Mouse (Mus musculus) limb, embryonic 11.5 days (tissue): ENCODE results near the gene Pou1f1. TPM values are rescaled to one million over a fixed set of nuclear protein-coding genes. Genes with fewer than 3 reads are reported as not detected.

ENCODE experiments used
- ATAC-seq: fragments of 200-750 bp; cut with Nextera tagmentation; 2 replicates; pipeline ENCODE4 v1.8.0; 2017; ENCODE audit warnings: low read depth; ENCODE audit not compliant: insufficient number of reproducible peaks, low FRiP score, low TSS enrichment
- DNase-seq: peaks from one replicate; pipeline ENCODE4 v3.0.0-alpha.2; 2015; ENCODE audit warnings: low spot score
- H3K27ac ChIP-seq: fragments of 300-500 bp; sonication (generic); replicated peaks from 2 replicates; pipeline ENCODE4 v1.5.1; 2014; ENCODE audit warnings: low read depth, mild to moderate bottlenecking, low read length
- H3K27me3 ChIP-seq: fragments of 300-500 bp; sonication (generic); 2 replicates; pipeline ENCODE4 v1.6.1; 2014; ENCODE audit warnings: mild to moderate bottlenecking, low read length, mixed read lengths; ENCODE audit not compliant: control insufficient read depth, insufficient read depth
- H3K36me3 ChIP-seq: fragments of 300-500 bp; sonication (generic); 2 replicates; pipeline ENCODE4 v1.6.1; 2014; ENCODE audit warnings: mild to moderate bottlenecking, low read length, moderate library complexity, mixed read lengths; ENCODE audit not compliant: control insufficient read depth, insufficient read depth
- H3K4me1 ChIP-seq: fragments of 300-500 bp; sonication (generic); 2 replicates; pipeline ENCODE4 v1.6.1; 2014; ENCODE audit warnings: low read length, mixed read lengths; ENCODE audit not compliant: control insufficient read depth, insufficient read depth
- H3K4me2 ChIP-seq: fragments of 300-500 bp; sonication (generic); 2 replicates; pipeline ENCODE4 v1.6.1; 2014; ENCODE audit warnings: low read depth, mild to moderate bottlenecking, moderate library complexity; ENCODE audit not compliant: severe bottlenecking
- H3K4me3 ChIP-seq: fragments of 300-500 bp; sonication (generic); 2 replicates; pipeline ENCODE4 v1.5.1; 2014; ENCODE audit warnings: low read depth, low read length
- H3K9ac ChIP-seq: fragments of 300-500 bp; sonication (generic); 2 replicates; pipeline ENCODE4 v1.6.1; 2014; ENCODE audit warnings: mild to moderate bottlenecking, low read length
- H3K9me3 ChIP-seq: fragments of 300-500 bp; sonication (generic); 2 replicates; pipeline ENCODE4 v1.6.1; 2016; ENCODE audit warnings: low read length; ENCODE audit not compliant: control insufficient read depth
- WGBS: fragments of 180-500 bp; shearing (Covaris S2); extraction: QIAGEN DNeasy Blood & Tissue Kit; methylation state at CpG from one replicate; pipeline ENCODE4 v1.1.7; 2014; 5-methylcytosine and 5-hydroxymethylcytosine counted together
- polyA plus RNA-seq: library from polyadenylated mRNA; unstranded; fragments of >200 nt; fragmentation: Nextera tagmentation; extraction: Ambion mirVana; gene quantifications from 2 replicates; pipeline ENCODE4 v1.2.1, GENCODE M21; 2014

The Pou1f1 gene
- polyA plus RNA-seq, 1 experiment from 2014 or later, result not detected

DNA sequence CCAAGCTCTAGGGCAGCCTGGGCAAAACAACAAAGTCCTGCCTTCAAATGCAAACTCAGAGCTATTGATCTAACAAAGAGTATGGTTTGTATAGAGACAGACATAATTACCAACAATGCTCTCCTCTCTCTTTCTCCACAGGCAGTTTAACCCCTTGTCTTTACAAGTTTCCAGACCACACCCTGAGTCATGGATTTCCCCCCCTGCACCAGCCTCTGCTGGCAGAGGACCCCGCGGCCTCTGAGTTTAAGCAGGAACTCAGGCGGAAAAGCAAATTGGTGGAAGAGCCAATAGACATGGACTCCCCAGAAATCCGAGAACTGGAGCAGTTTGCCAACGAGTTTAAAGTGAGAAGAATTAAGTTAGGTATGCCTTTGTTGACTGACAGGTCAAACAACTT lies 9.3 kb downstream of the Pou1f1 start:
- Histone ChIP-seq H3K27me3 (no peaks in the 10 kb centered on the region), H3K9me3 (no peaks in the 10 kb centered on the region), H3K4me1 (no peaks in the 10 kb centered on the region), H3K4me3 (no peak overlapping the region), H3K9ac (no peak overlapping the region), H3K27ac (no peak overlapping the region), H3K4me2 (no peak overlapping the region), H3K36me3 (no peaks in the 10 kb centered on the region)
- 27% methylated on average over 5 of the region's 5 CpGs for WGBS
- no peak for ATAC-seq
- no peak for DNase-seq

DNA sequence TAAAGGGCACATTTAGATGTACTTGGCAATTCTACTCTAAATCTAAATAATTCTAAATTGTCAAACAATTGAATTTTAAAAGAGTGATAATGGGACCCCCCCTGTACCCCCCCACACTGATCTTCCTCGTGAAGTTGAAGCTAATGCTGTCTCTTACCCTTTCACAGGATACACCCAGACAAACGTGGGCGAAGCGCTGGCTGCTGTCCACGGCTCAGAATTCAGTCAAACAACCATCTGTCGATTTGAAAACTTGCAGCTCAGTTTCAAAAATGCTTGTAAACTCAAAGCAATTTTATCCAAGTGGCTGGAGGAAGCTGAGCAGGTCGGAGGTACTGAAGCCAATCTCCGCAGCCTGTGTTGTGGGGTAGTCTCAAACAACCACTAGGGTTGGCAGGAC lies 11.4 kb downstream of the Pou1f1 start:
- Histone ChIP-seq H3K27me3 (no peaks in the 10 kb centered on the region), H3K4me1 (no peaks in the 10 kb centered on the region), H3K36me3 (no peaks in the 10 kb centered on the region), H3K9ac (no peak overlapping the region), H3K4me3 (no peak overlapping the region), H3K9me3 (no peaks in the 10 kb centered on the region), H3K4me2 (no peak overlapping the region), H3K27ac (no peak overlapping the region)
- 71% methylated on average over 8 of the region's 8 CpGs for WGBS
- DNase-seq (no peak), ATAC-seq (no peak)

DNA sequence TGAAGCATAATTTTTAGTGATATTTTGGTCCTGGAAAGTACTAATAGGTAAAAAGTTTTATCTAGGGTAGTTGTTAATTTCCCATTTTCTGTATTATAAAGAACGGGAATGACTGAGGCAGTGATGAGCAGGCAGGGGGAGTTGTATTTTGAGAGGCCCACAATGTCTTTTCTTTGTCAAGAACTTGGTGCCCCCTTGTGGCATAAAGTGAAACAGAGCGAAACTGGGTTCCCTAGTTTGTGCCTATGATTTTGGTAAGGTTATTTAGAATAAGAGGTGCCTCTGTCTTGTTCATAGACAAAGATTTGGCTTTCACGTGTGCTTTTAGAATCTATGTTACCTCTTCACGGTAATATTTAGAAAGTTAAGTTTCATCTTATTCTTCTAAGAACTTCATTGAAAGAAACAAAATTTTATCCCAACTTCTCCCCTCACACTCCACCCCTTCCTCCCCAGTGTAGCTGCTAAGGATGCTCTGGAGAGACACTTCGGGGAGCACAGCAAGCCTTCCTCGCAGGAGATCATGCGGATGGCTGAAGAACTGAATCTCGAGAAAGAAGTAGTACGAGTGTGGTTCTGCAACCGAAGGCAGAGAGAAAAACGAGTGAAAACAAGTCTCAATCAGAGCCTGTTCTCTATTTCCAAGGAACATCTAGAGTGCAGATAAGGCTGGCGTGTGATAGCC lies 13.1 kb downstream of the Pou1f1 start:
- H3K4me2 ChIP-seq, result no peak overlapping the region
- no peaks in the 10 kb centered on the region for H3K27me3 ChIP-seq
- DNase-seq, result peak; percentile 70
- no peak overlapping the region for H3K4me3 ChIP-seq
- H3K9me3 ChIP-seq, result no peaks in the 10 kb centered on the region
- WGBS, result 35% methylated on average over 12 of the region's 12 CpGs
- H3K4me1 ChIP-seq, result no peaks in the 10 kb centered on the region
- H3K36me3 ChIP-seq, result no peaks in the 10 kb centered on the region
- H3K9ac ChIP-seq, result no peak overlapping the region
- no peak overlapping the region for H3K27ac ChIP-seq
- ATAC-seq, result no peak

- no peaks in the 10 kb centered on the region for H3K4me1 ChIP-seq
- 90% methylated on average over 11 of the region's 11 CpGs for WGBS
- no peak overlapping the region for H3K9ac ChIP-seq
- no peak overlapping the region for H3K27ac ChIP-seq
- no peaks in the 10 kb centered on the region for H3K27me3 ChIP-seq
- ATAC-seq, result no peak
- H3K36me3 ChIP-seq, result peaks cover 3% of the 10 kb centered on the region; the same call in 1 of the 2 replicates
- no peak for DNase-seq
- H3K4me2 ChIP-seq, result no peak overlapping the region
- H3K4me3 ChIP-seq, result no peak overlapping the region
- H3K9me3 ChIP-seq, result no peaks in the 10 kb centered on the region
Measured at GRCm38 (mm10) chr16:65543676-65544293, 23.5 kb downstream of the Pou1f1 start.

- Histone ChIP-seq H3K9me3 (no peaks in the 10 kb centered on the region), H3K4me1 (no peaks in the 10 kb centered on the region), H3K9ac (no peak overlapping the region), H3K27ac (no peak overlapping the region), H3K4me3 (no peak overlapping the region), H3K4me2 (no peak overlapping the region), H3K27me3 (no peaks in the 10 kb centered on the region), H3K36me3 (no peaks in the 10 kb centered on the region)
- WGBS, result 93% methylated on average over 7 of the region's 7 CpGs
- DNase-seq (no peak), ATAC-seq (no peak)
Measured at GRCm38 (mm10) chr16:65548960-65549359, 28.6 kb downstream of the Pou1f1 start.

DNA sequence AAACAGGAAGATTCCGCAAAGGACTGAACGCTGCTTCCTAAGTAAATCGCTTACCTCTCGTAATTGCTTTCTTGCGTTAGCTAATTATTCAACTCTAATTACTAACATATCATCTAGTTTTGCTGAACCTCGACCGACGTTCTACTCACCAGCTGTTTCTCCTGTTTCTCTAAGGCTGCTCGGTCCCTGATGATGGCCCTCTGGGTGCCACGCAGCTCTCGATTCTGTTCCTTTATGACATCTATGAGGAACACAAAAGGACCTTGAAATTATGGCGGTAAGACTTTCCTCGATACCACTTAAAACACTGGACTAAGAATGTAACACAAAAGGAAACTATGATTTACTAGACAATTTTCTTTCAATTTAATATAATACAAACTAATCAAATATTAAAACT lies 30.5 kb downstream of the Pou1f1 start:
- Histone ChIP-seq H3K36me3 (no peaks in the 10 kb centered on the region), H3K9ac (no peak overlapping the region), H3K4me1 (no peaks in the 10 kb centered on the region), H3K4me3 (no peak overlapping the region), H3K27me3 (no peaks in the 10 kb centered on the region), H3K9me3 (no peaks in the 10 kb centered on the region), H3K27ac (no peak overlapping the region), H3K4me2 (no peak overlapping the region)
- no peak for DNase-seq
- no peak for ATAC-seq
- WGBS, result 71% methylated on average over 13 of the region's 13 CpGs

DNA sequence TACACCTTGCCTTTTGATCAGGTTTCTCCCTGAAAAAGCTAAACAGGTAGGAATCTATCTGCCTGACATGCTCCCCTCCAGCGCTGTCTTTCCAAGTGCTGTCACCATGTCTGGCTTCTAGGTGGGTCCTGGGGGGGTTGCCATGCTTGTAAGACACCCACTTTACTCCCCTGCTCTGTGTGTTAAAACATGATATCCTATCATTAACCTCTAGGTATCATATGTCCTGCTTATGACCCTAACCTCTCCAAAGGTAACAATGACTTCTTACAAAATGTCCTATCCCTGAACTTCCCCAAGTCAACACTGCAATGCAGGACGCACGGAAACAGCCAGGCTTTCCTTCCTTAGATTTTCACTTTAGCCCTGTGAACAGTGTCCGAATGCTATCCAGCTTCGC lies 34.0 kb downstream of the Pou1f1 start:
- Histone ChIP-seq H3K36me3 (no peaks in the 10 kb centered on the region), H3K27me3 (no peaks in the 10 kb centered on the region), H3K27ac (no peak overlapping the region), H3K9me3 (no peaks in the 10 kb centered on the region), H3K4me1 (no peaks in the 10 kb centered on the region), H3K4me3 (no peak overlapping the region), H3K4me2 (no peak overlapping the region), H3K9ac (no peak overlapping the region)
- WGBS, result 88% methylated on average over 5 of the region's 5 CpGs
- DNase-seq (no peak), ATAC-seq (no peak)

- no peak overlapping the region for H3K27ac ChIP-seq
- 82% methylated on average over 5 of the region's 5 CpGs for WGBS
Measured at GRCm38 (mm10) chr16:65557369-65557768, 37.1 kb downstream of the Pou1f1 start.

GRCm38 (mm10) chr16:65559591-65559990 lies 39.3 kb downstream of the Pou1f1 start:
- H3K9me3 ChIP-seq, result no peaks in the 10 kb centered on the region
- no peaks in the 10 kb centered on the region for H3K36me3 ChIP-seq
- no peak overlapping the region for H3K27ac ChIP-seq
- no peak overlapping the region for H3K4me3 ChIP-seq
- no peaks in the 10 kb centered on the region for H3K4me1 ChIP-seq
- H3K9ac ChIP-seq, result no peak overlapping the region
- no peaks in the 10 kb centered on the region for H3K27me3 ChIP-seq
- ATAC-seq, result no peak
- no peak overlapping the region for H3K4me2 ChIP-seq
- no peak for DNase-seq
- WGBS, result 79% methylated on average over 2 of the region's 2 CpGs

More at GRCm38 (mm10) chr16:65557369-65557768, 37.1 kb downstream of the Pou1f1 start:
- no peak for DNase-seq
- H3K36me3 ChIP-seq, result no peaks in the 10 kb centered on the region
- H3K4me1 ChIP-seq, result no peaks in the 10 kb centered on the region
- no peak overlapping the region for H3K9ac ChIP-seq
- H3K4me3 ChIP-seq, result no peak overlapping the region
- H3K4me2 ChIP-seq, result no peak overlapping the region
- no peaks in the 10 kb centered on the region for H3K27me3 ChIP-seq
- ATAC-seq, result no peak
- no peaks in the 10 kb centered on the region for H3K9me3 ChIP-seq
